Mouse (Mus musculus): ENCODE measurements around the gene C2cd4c.

- TF ChIP-seq POLR2A (IDR thresholded peaks at IDR 0.05; ENCODE audit: low read depth, low read length) (no peak), CTCF (conservative IDR thresholded peaks at IDR 0.05; ENCODE audit: insufficient read depth, insufficient read length, low read depth, low read length) (peak; percentile 94)
Measured at GRCm38 (mm10) chr10:79649070-79649751, 35.4 kb upstream of the C2cd4c start.
